Mouse (Mus musculus): ENCODE measurements around the gene Entr1.

GRCm38 (mm10) chr2:26358667-26359320, 30.3 kb downstream of the Entr1 start:
- no peak for TF ChIP-seq CTCF (IDR thresholded peaks at IDR 0.05; ENCODE audit: insufficient read depth, low read length)
- no peak for TF ChIP-seq POLR2A (IDR thresholded peaks at IDR 0.05; ENCODE audit: borderline replicate concordance, extremely low read depth, low read depth, low read length)
